ENCODE assay signal across 8 mouse cellular contexts in the genomic region with DNA sequence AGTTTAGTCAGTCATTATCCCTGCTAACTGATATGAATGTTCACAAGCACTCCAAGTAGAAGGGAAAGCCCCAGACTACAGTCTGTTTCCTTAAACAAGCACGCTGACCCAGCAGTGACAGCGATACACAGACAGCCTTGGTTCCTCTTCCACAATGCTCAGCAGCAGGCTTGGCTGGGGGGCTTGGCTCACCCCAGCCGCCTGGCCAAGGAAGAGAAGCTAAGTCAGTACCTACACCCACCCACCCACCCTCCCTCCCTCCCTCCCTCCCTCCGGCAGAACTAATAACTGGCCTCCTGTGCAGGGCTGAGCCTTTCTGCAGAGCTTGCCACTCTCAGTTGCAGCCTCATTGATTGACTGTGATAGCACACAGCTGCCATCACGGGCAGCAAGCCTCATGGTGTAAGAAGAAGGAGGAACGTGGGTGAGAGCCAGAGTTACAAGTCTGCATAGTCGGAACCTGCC. TPM values are rescaled to one million over a fixed set of nuclear protein-coding genes. Genes with fewer than 3 reads are reported as not detected.
DNase-seq lines count a peak whose midpoint lies in the region; ATAC-seq and TF ChIP-seq lines count a peak whose summit lies in the region.

No protein-coding gene starts in this region.

- no peak overlapping the region for H3K27ac ChIP-seq in liver, embryonic 13.5 days
- no peak overlapping the region for H3K27ac ChIP-seq in liver, embryonic 11.5 days (ENCODE audit: low read depth, low read length)
- H3K27ac ChIP-seq in embryonic fibroblast, embryonic 13.5 days (ENCODE audit: insufficient read depth, low read length) = peak overlapping the region; percentile 37; the same call in 1 of the 2 replicates
- H3K27ac ChIP-seq in hindbrain, embryonic 14.5 days = peak overlapping the region; percentile 9; the same call in 1 of the 2 replicates
- peak overlapping the region; percentile 45; the same call in 1 of the 2 replicates for H3K27ac ChIP-seq in midbrain, embryonic 14.5 days (replicated peaks; ENCODE audit: low read depth, low read length)

- no peak overlapping the region for H3K4me2 ChIP-seq in liver, embryonic 13.5 days
- no peak overlapping the region for H3K4me2 ChIP-seq in liver, embryonic 11.5 days
- H3K4me2 ChIP-seq in hindbrain, embryonic 14.5 days (replicated peaks) = no peak overlapping the region
- no peak overlapping the region for H3K4me2 ChIP-seq in midbrain, embryonic 14.5 days (ENCODE audit: low read length)

- no peak for TF ChIP-seq POLR2A in embryonic fibroblast, embryonic 13.5 days (IDR thresholded peaks at IDR 0.05; ENCODE audit: low read depth, low read length)

- no peak for TF ChIP-seq CTCF in embryonic fibroblast, embryonic 13.5 days (IDR thresholded peaks at IDR 0.05; ENCODE audit: borderline replicate concordance, insufficient read depth, low read length)

- H3K4me1 ChIP-seq in liver, embryonic 13.5 days (replicated peaks) = no peaks in the 10 kb centered on the region
- H3K4me1 ChIP-seq in liver, embryonic 11.5 days (replicated peaks; ENCODE audit: control insufficient read depth, insufficient read depth, low read length) = no peaks in the 10 kb centered on the region
- peaks cover 22% of the 10 kb centered on the region for H3K4me1 ChIP-seq in embryonic fibroblast, embryonic 13.5 days (ENCODE audit: control insufficient read depth, insufficient read depth, low read length)
- H3K4me1 ChIP-seq in hindbrain, embryonic 14.5 days (replicated peaks; ENCODE audit: control insufficient read depth, insufficient read depth, low read length) = peaks cover 24% of the 10 kb centered on the region
- peaks cover 30% of the 10 kb centered on the region for H3K4me1 ChIP-seq in midbrain, embryonic 14.5 days (ENCODE audit: control insufficient read depth, insufficient read depth, low read length)

- 15% methylated on average over 6 of the region's 7 CpGs for WGBS in liver, embryonic 13.5 days (ENCODE audit: insufficient replicate concordance)
- 24% methylated on average over 7 of the region's 7 CpGs for WGBS in liver, embryonic 11.5 days
- 33% methylated on average over 7 of the region's 7 CpGs for WGBS in hindbrain, embryonic 14.5 days
- 41% methylated on average over 7 of the region's 7 CpGs for WGBS in midbrain, embryonic 14.5 days

- ATAC-seq in liver, embryonic 13.5 days (ENCODE audit: low read depth) = 0 out of 2 replicates have a peak, but pooled peaks have one; percentile 36
- ATAC-seq in liver, embryonic 11.5 days (replicated peaks; ENCODE audit: low FRiP score) = no peak
- peak; percentile 58 for ATAC-seq in hindbrain, embryonic 14.5 days (ENCODE audit: low FRiP score)
- ATAC-seq in midbrain, embryonic 14.5 days (ENCODE audit: low FRiP score, low TSS enrichment) = no peak

- H3K9ac ChIP-seq in liver, embryonic 13.5 days = no peak overlapping the region
- no peak overlapping the region for H3K9ac ChIP-seq in liver, embryonic 11.5 days (ENCODE audit: low read depth, low read length)
- no peak overlapping the region for H3K9ac ChIP-seq in hindbrain, embryonic 14.5 days
- H3K9ac ChIP-seq in midbrain, embryonic 14.5 days (replicated peaks; ENCODE audit: low read length) = no peak overlapping the region

- no peaks in the 10 kb centered on the region for H3K9me3 ChIP-seq in liver, embryonic 13.5 days (replicated peaks)
- H3K9me3 ChIP-seq in liver, embryonic 11.5 days (ENCODE audit: control insufficient read depth, low read length) = no peaks in the 10 kb centered on the region
- H3K9me3 ChIP-seq in hindbrain, embryonic 14.5 days (ENCODE audit: control insufficient read depth, low read length) = no peaks in the 10 kb centered on the region
- no peaks in the 10 kb centered on the region for H3K9me3 ChIP-seq in midbrain, embryonic 14.5 days (ENCODE audit: control insufficient read depth, low read length)

- H3K4me3 ChIP-seq in liver, embryonic 13.5 days (replicated peaks) = no peak overlapping the region
- H3K4me3 ChIP-seq in liver, embryonic 11.5 days (ENCODE audit: low read depth, low read length) = no peak overlapping the region
- no peak overlapping the region for H3K4me3 ChIP-seq in embryonic fibroblast, embryonic 13.5 days (ENCODE audit: insufficient read depth, low read length)
- H3K4me3 ChIP-seq in hindbrain, embryonic 14.5 days (replicated peaks; ENCODE audit: low read length) = no peak overlapping the region
- H3K4me3 ChIP-seq in midbrain, embryonic 14.5 days (replicated peaks; ENCODE audit: low read depth, low read length) = no peak overlapping the region

- no peaks in the 10 kb centered on the region for H3K27me3 ChIP-seq in liver, embryonic 13.5 days
- H3K27me3 ChIP-seq in liver, embryonic 11.5 days (replicated peaks; ENCODE audit: control insufficient read depth, insufficient read depth, low read length) = no peaks in the 10 kb centered on the region
- H3K27me3 ChIP-seq in hindbrain, embryonic 14.5 days (ENCODE audit: control insufficient read depth, insufficient read depth, low read length) = no peaks in the 10 kb centered on the region
- H3K27me3 ChIP-seq in midbrain, embryonic 14.5 days (ENCODE audit: control insufficient read depth, insufficient read depth, low read length) = no peaks in the 10 kb centered on the region

- H3K36me3 ChIP-seq in liver, embryonic 13.5 days = no peaks in the 10 kb centered on the region
- H3K36me3 ChIP-seq in liver, embryonic 11.5 days (ENCODE audit: control insufficient read depth, insufficient read depth, low read length) = no peaks in the 10 kb centered on the region
- H3K36me3 ChIP-seq in hindbrain, embryonic 14.5 days (replicated peaks; ENCODE audit: control insufficient read depth, insufficient read depth) = no peaks in the 10 kb centered on the region; the same call in 1 of the 2 replicates
- H3K36me3 ChIP-seq in midbrain, embryonic 14.5 days (ENCODE audit: control insufficient read depth, insufficient read depth, low read length) = no peaks in the 10 kb centered on the region

- DNase-seq in liver, embryonic 13.5 days = no peak
- DNase-seq in liver, embryonic 11.5 days (ENCODE audit: low spot score) = no peak
- no peak for DNase-seq in hindbrain, embryonic 14.5 days (ENCODE audit: low spot score)
- DNase-seq in midbrain, embryonic 14.5 days = no peak
- no peak for DNase-seq in cerebellum, adult 11-12 months
- no peak for DNase-seq in cerebellum, postnatal 25 days
- no peak for DNase-seq in adrenal gland, adult 8-10 months

RNA-seq across cellular contexts. Expression of gene Nuak1, which starts 38.5 kb away (rescaled TPM):
- 0.12 TPM in 2 replicates for polyA plus RNA-seq in liver, embryonic 13.5 days (2015; fragmentation: Nextera tagmentation; extraction: Ambion mirVana)
- 0.47 and 0.70 TPM in 2 replicates for polyA plus RNA-seq in liver, embryonic 11.5 days (2014; fragmentation: Nextera tagmentation; extraction: Ambion mirVana)
- polyA plus RNA-seq in embryonic fibroblast, embryonic 13.5 days (2011; ENCODE audit: insufficient read length, low read depth, missing spikeins) = 74.3 and 84.1 TPM in 2 replicates
- polyA plus RNA-seq in hindbrain, embryonic 14.5 days (2014; fragmentation: Nextera tagmentation; extraction: Ambion mirVana) = 4.9 TPM in 2 replicates
- 5.4 and 9.2 TPM in 2 replicates for polyA plus RNA-seq in midbrain, embryonic 14.5 days (2014; fragmentation: Nextera tagmentation; extraction: Ambion mirVana)
- total RNA-seq in adrenal gland, adult 8-10 months (2022) = 10 to 100 TPM; 10.1 to 13.6 (median 12.1) TPM

Comparison
In these comparisons a context has a peak if more than half of its experiments do, and no peak if none do; other contexts are left out.
1. ATAC-seq: peak in liver, embryonic 13.5 days (single experiment) and hindbrain, embryonic 14.5 days (single experiment); none in liver, embryonic 11.5 days (single experiment) and midbrain, embryonic 14.5 days (single experiment).
2. H3K27ac ChIP-seq: peak in embryonic fibroblast, embryonic 13.5 days (single experiment), hindbrain, embryonic 14.5 days (single experiment) and midbrain, embryonic 14.5 days (single experiment); none in liver, embryonic 13.5 days (single experiment) and liver, embryonic 11.5 days (single experiment).